Mouse (Mus musculus): ENCODE results near the gene Ciao2b.

- TF ChIP-seq CTCF (IDR thresholded peaks at IDR 0.05; ENCODE audit: low read depth, low read length) (no peak), EP300 (IDR thresholded peaks at IDR 0.05; ENCODE audit: insufficient read depth, low read depth, low read length) (no peak)
These were observed 32.5 kb downstream of the Ciao2b start for GRCm38 (mm10) chr8:104609222-104609621.

Data from ES-Bruce4 (cell line).